Comparison of ENCODE assay signal across 27 mouse cellular contexts in genomic region chr12:11831292-11831691, GRCm38 (mm10).
DNase-seq lines count a peak whose midpoint lies in the region; ATAC-seq and TF ChIP-seq lines count a peak whose summit lies in the region.
"Had no signal": no experiment of that assay in that cellular context is flagged by ENCODE, and none has a peak within 500 bp of the region (broad histone marks: within the 10 kb centered on the region; RNA-seq: fewer than 3 reads in every experiment).

No protein-coding gene starts in this region.

- TF ChIP-seq CTCF in brain, embryonic 14.5 days (IDR thresholded peaks at IDR 0.05; ENCODE audit: borderline replicate concordance, extremely low read depth, insufficient read depth, insufficient read length) = no peak

- 63% methylated on average over 5 of the region's 5 CpGs for WGBS in hindbrain, embryonic 13.5 days
- WGBS in hindbrain, embryonic 11.5 days = 73% methylated on average over 5 of the region's 5 CpGs
- WGBS in midbrain, embryonic 14.5 days = 62% methylated on average over 5 of the region's 5 CpGs

- H3K4me1 ChIP-seq in hindbrain, embryonic 13.5 days (replicated peaks) = 0 out of 2 replicates have a peak, but pooled peaks cover 6% of the 10 kb centered on the region
- no peaks in the 10 kb centered on the region for H3K4me1 ChIP-seq in hindbrain, embryonic 11.5 days (replicated peaks; ENCODE audit: control insufficient read depth, insufficient read depth, low read length)
- H3K4me1 ChIP-seq in midbrain, embryonic 14.5 days (ENCODE audit: control insufficient read depth, insufficient read depth, low read length) = no peaks in the 10 kb centered on the region
- H3K4me1 ChIP-seq: heart, embryonic 10.5 days; heart, embryonic 15.5 days; limb, embryonic 13.5 days; lung, embryonic 15.5 days had no signal

- TF ChIP-seq POLR2A in brain, embryonic 14.5 days (IDR thresholded peaks at IDR 0.05; ENCODE audit: borderline replicate concordance, extremely low read depth, insufficient read depth, insufficient read length, poor library complexity, severe bottlenecking) = no peak

- no peaks in the 10 kb centered on the region for H3K36me3 ChIP-seq in hindbrain, embryonic 13.5 days
- H3K36me3 ChIP-seq in hindbrain, embryonic 11.5 days (ENCODE audit: control insufficient read depth, insufficient read depth, low read length) = no peaks in the 10 kb centered on the region
- no peaks in the 10 kb centered on the region for H3K36me3 ChIP-seq in midbrain, embryonic 14.5 days (ENCODE audit: control insufficient read depth, insufficient read depth, low read length)
- H3K36me3 ChIP-seq: forebrain, embryonic 15.5 days; heart, embryonic 10.5 days; heart, embryonic 15.5 days; limb, embryonic 13.5 days; lung, embryonic 15.5 days had no signal

- H3K4me2 ChIP-seq in hindbrain, embryonic 13.5 days = no peak overlapping the region
- H3K4me2 ChIP-seq in hindbrain, embryonic 11.5 days (replicated peaks; ENCODE audit: low read depth, low read length) = no peak overlapping the region
- H3K4me2 ChIP-seq in midbrain, embryonic 14.5 days (ENCODE audit: low read length) = no peak overlapping the region
- H3K4me2 ChIP-seq: forebrain, embryonic 15.5 days; heart, embryonic 15.5 days; limb, embryonic 13.5 days; liver, embryonic 11.5 days; lung, embryonic 15.5 days had no signal

- no peak overlapping the region for H3K27ac ChIP-seq in hindbrain, embryonic 13.5 days
- H3K27ac ChIP-seq in hindbrain, embryonic 11.5 days (ENCODE audit: low read depth, low read length) = no peak overlapping the region
- H3K27ac ChIP-seq in midbrain, embryonic 14.5 days (replicated peaks; ENCODE audit: low read depth, low read length) = no peak overlapping the region
- H3K27ac ChIP-seq: forebrain, embryonic 15.5 days; heart, embryonic 10.5 days; heart, embryonic 15.5 days; layer of hippocampus, adult 2 months; left cerebral cortex, adult 2 months; limb, embryonic 13.5 days; lung, embryonic 15.5 days; stomach, postnatal 0 days had no signal

- H3K9ac ChIP-seq in hindbrain, embryonic 13.5 days = no peak overlapping the region
- H3K9ac ChIP-seq in hindbrain, embryonic 11.5 days (ENCODE audit: low read depth, low read length) = no peak overlapping the region
- H3K9ac ChIP-seq in midbrain, embryonic 14.5 days (replicated peaks; ENCODE audit: low read length) = no peak overlapping the region
- H3K9ac ChIP-seq: forebrain, embryonic 15.5 days; heart, embryonic 15.5 days; limb, embryonic 13.5 days; lung, embryonic 15.5 days had no signal

- no peak for DNase-seq in hindbrain, embryonic 11.5 days (ENCODE audit: low spot score)
- DNase-seq in Muller cell, postnatal 12 days (ENCODE audit: inconsistent ontology term) = peak; percentile 18
- peak; percentile 18 for DNase-seq in brain, embryonic 14.5 days (ENCODE audit: low read depth)
- DNase-seq in midbrain, embryonic 14.5 days = peak; percentile 26
- no peak for DNase-seq in lung, postnatal 4 days
- DNase-seq in thymus, postnatal 10 days (ENCODE audit: low spot score in 2 of 2) = no peak
- DNase-seq: adrenal gland, postnatal 25 days; cerebellum, adult 2 months; cerebellum, postnatal 25 days; gastrocnemius, postnatal 14 days; heart, postnatal 36 days; kidney, adult 2 months; kidney, postnatal 36 days; right cerebral cortex, postnatal 4 days; thymus, adult 18-20 months; thymus, postnatal 36 days had no signal

- H3K9me3 ChIP-seq in hindbrain, embryonic 13.5 days = no peaks in the 10 kb centered on the region
- no peaks in the 10 kb centered on the region for H3K9me3 ChIP-seq in hindbrain, embryonic 11.5 days (ENCODE audit: control insufficient read depth, low read length)
- no peaks in the 10 kb centered on the region for H3K9me3 ChIP-seq in midbrain, embryonic 14.5 days (ENCODE audit: control insufficient read depth, low read length)
- H3K9me3 ChIP-seq: forebrain, embryonic 15.5 days; heart, embryonic 10.5 days; heart, embryonic 15.5 days; limb, embryonic 13.5 days; lung, embryonic 15.5 days had no signal

- no peak overlapping the region for H3K4me3 ChIP-seq in hindbrain, embryonic 13.5 days
- H3K4me3 ChIP-seq in hindbrain, embryonic 11.5 days (ENCODE audit: low read depth, low read length) = no peak overlapping the region
- H3K4me3 ChIP-seq in midbrain, embryonic 14.5 days (replicated peaks; ENCODE audit: low read depth, low read length) = no peak overlapping the region
- H3K4me3 ChIP-seq: forebrain, embryonic 15.5 days; heart, embryonic 10.5 days; heart, embryonic 15.5 days; layer of hippocampus, adult 2 months; left cerebral cortex, adult 2 months; limb, embryonic 13.5 days; lung, embryonic 15.5 days had no signal

- no peaks in the 10 kb centered on the region for H3K27me3 ChIP-seq in hindbrain, embryonic 13.5 days
- no peaks in the 10 kb centered on the region for H3K27me3 ChIP-seq in hindbrain, embryonic 11.5 days (ENCODE audit: control insufficient read depth, insufficient read depth, low read length)
- no peaks in the 10 kb centered on the region for H3K27me3 ChIP-seq in midbrain, embryonic 14.5 days (ENCODE audit: control insufficient read depth, insufficient read depth, low read length)
- H3K27me3 ChIP-seq: forebrain, embryonic 15.5 days; heart, embryonic 15.5 days; limb, embryonic 13.5 days; lung, embryonic 15.5 days had no signal

- ATAC-seq in hindbrain, embryonic 13.5 days (ENCODE audit: low FRiP score) = peak; percentile 24; the same call in 1 of the 2 replicates
- ATAC-seq in hindbrain, embryonic 11.5 days (ENCODE audit: low FRiP score) = no peak
- no peak for ATAC-seq in midbrain, embryonic 14.5 days (ENCODE audit: low FRiP score, low TSS enrichment)
- ATAC-seq: CD4-positive, CD25-positive, alpha-beta regulatory T cell, adult 4 months; forebrain, embryonic 15.5 days had no signal

Comparison
In these comparisons a context has a peak if more than half of its experiments do, and no peak if none do; other contexts are left out.
1. DNase-seq: peak in Muller cell, postnatal 12 days (single experiment), brain, embryonic 14.5 days (single experiment) and midbrain, embryonic 14.5 days (single experiment); none in hindbrain, embryonic 11.5 days (single experiment), lung, postnatal 4 days (0 of 2) and thymus, postnatal 10 days (0 of 2).